Mouse (Mus musculus) lung, adult 2 months (tissue): ENCODE measurements around the gene 0610030E20Rik.

ENCODE experiments used
- CTCF ChIP-seq: fragments of 200-500 bp; IDR thresholded peaks from 2 replicates; pipeline ENCODE4 v1.5.1; 2011; ENCODE audit warnings: mild to moderate bottlenecking, low read length, control low read depth; ENCODE audit not compliant: insufficient read depth
- POLR2A ChIP-seq: fragments of 200-500 bp; IDR thresholded peaks from 2 replicates; pipeline ENCODE4 v1.6.1; 2011; ENCODE audit warnings: low read depth, mild to moderate bottlenecking, control low read depth, low read length, borderline replicate concordance; ENCODE audit errors: extremely low read depth

GRCm38 (mm10) chr6:72360599-72360935 is 13.4 kb downstream of the 0610030E20Rik start:
- TF ChIP-seq POLR2A, result no peak
- no peak for TF ChIP-seq CTCF
